Mouse (Mus musculus) right cerebral cortex, adult 2 months (tissue): ENCODE results near the gene Sys1.

Experiments
- DNase-seq, 2 experiments: peaks; one replicate each; pipeline ENCODE4 v3.0.0; 2021 to 2022; ENCODE audit warnings: low spot score in 2 of 2

Sys1 gene

GRCm38 (mm10) chr2:164434681-164435080 is 22.1 kb upstream of the Sys1 start:
- DNase-seq = no peak

- no peak for DNase-seq
Observed at GRCm38 (mm10) chr2:164435216-164436090, 21.3 kb upstream of the Sys1 start.

- peak in 1 of 2 experiments; percentile 18 for DNase-seq
Observed at GRCm38 (mm10) chr2:164436215-164436913, 20.4 kb upstream of the Sys1 start.

DNA sequence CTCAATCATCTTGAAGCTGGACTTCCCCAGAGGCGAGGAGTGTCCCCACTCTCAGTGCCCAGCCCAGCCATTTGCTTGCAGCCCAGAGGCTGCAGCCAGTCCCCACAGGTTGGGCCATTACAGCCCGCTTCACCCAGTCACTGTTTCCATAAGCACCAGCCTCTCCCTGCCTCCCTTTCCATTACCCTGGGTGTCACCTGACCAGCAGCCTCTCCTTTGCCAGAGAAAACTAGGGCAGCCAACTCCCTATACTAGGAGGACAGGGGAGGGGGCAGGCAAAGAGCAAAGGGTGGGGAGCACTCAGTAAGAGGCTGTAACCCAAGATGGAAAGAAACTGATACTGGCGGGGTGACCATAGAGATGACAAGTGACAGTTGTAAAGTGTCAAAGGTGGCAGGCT is 19.8 kb upstream of the Sys1 start:
- DNase-seq = no peak

GRCm38 (mm10) chr2:164437710-164438109 is 19.1 kb upstream of the Sys1 start:
- no peak for DNase-seq

DNA sequence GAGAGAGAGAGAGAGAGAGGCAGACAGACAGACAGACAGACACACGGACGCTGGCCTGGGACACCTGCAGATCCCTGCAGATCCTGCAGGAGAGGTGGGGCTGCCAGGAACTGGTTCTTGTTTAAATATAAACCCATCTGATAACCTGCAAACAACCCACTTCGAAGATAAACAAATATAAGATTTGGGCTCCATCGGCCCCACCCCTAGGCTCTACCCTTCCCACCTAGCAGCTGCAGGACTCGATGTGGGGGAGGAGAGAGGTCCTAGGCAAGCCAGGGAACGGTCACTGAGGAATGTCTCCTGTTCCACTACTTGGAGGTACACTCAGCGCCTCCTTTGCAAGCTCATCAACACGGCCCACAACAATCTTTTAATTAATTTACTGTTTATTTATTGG is 18.5 kb upstream of the Sys1 start:
- no peak for DNase-seq

GRCm38 (mm10) chr2:164439001-164439421 is 17.8 kb upstream of the Sys1 start:
- DNase-seq = peak in 1 of 2 experiments; percentile 25

GRCm38 (mm10) chr2:164440314-164440713 is 16.4 kb upstream of the Sys1 start:
- DNase-seq = no peak

DNA sequence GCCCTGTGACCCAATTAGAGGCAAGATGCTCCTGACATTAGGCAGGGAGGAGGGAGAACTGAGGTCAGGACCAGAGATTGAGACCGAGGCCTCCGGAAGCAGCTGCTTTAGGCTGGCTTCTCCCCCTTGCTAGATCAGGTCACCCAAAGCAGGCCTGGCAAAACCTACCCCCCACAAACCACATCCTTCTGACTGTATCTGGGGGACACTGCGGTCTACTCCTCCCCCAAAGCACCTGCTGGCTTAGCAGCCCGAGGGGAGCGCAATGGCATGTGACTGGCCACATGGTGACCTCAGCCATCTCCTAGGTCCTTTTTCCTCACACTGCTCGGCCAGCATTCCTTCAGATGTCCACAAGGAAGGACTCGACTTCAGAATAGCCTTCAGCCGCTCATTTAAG is 15.6 kb upstream of the Sys1 start:
- DNase-seq = no peak

- no peak for DNase-seq
Observed at GRCm38 (mm10) chr2:164441731-164442130, 15.0 kb upstream of the Sys1 start.

GRCm38 (mm10) chr2:164442315-164443050 is 14.3 kb upstream of the Sys1 start:
- no peak for DNase-seq

GRCm38 (mm10) chr2:164443051-164443437 is 13.7 kb upstream of the Sys1 start:
- DNase-seq = peak; percentile 57 to 76

DNA sequence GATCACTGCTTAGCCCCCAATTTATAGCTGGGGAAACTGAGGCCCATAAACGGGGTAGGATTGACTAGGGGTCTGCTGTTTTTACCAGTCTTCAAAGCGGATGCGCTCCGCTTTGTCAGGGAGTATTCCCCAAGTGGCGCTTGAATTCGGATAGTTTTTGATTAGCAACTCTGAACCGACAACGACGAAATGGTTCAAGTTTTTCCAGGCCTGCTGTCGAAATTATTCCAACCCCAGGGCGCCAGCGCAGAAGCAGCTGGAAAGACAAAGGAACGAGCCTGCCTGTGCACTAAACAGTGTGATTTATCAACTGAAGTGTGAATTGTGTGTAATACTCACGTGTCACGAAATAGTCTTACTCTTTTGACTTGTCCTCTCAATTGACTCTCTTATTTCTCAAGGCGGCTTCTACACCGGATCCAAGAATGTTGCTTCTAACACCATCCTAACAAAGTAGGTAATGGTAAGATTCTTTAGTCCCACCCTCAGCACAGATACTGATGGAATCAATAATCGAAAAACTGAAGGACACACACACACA is 13.2 kb upstream of the Sys1 start, which contains the start of gene Sdc4:
TSS of gene Sdc4 (minus strand) at position 428 of the 541 bp plus-strand sequence.
- no peak for DNase-seq

GRCm38 (mm10) chr2:164444701-164445100 is 12.1 kb upstream of the Sys1 start:
- DNase-seq = no peak

DNA sequence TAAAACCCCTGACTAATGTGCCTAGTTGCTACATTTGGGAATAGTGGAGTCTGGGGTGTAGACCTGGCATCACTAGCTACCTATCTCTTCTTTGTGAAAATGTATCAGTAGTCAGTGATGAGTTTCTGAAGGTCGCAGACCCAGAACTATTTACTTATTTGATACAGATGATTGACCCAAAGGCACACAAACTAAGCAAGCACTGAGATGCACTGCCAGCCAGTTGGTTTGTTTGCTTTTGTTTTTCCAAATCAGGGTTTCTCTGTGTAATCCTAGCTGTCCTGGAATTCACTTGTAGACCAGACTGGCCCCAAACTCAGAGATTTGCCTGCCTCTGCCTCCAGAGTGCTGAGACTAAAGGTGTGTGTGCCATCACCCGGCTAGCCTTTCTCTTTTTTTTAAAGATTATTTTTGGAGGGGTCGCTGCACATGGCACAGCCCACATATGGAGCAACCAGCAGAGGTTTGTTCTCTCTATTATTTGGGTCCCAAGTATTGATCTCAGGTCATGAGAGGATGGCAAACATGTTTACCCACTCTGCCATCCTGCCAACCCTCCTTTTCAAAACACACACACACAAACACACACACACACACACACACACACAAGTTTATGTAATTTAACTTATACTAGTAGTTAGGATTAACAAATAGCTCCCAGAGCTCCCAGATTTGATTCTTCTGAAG is 11.2 kb upstream of the Sys1 start:
- no peak for DNase-seq

DNA sequence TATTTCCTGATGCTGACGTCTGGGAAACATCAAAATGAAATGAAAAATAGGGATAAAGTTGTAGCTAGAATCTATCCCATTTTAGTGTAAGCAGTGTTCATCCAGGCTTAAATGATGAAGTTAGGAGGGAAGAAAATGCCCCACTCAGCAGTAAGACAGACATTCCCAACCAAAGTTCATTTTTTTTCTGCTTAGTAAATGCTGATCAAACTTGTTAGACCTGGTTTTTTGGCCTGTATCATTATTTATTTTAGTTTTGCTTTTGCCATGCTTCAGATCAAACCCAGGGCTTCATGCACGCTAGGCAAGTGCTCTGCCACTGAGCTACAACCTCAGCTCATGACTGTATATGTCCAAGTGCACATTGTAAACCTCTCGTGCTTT is 10.7 kb upstream of the Sys1 start:
- DNase-seq = no peak

GRCm38 (mm10) chr2:164448140-164448539 is 8.6 kb upstream of the Sys1 start:
- DNase-seq = no peak

DNA sequence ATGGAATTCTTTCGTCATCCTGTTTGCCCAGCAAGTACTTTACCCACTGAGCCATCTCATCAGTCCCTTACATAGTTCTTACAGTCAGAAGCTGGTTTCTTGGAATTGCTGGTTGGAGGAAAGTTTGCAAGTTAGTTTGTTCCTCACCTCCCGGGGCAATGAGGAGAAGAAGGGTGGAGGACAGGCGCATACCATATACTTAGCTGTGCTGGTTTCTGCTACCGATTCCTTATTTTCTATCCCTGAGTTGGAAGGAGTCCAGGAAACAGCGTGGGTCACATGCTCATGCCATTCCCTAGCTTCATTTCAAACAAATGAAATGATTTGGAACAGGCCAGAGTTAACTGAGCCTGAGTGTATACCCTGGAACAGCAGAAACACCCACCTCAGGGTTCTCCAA is 7.8 kb upstream of the Sys1 start:
- DNase-seq = no peak

DNA sequence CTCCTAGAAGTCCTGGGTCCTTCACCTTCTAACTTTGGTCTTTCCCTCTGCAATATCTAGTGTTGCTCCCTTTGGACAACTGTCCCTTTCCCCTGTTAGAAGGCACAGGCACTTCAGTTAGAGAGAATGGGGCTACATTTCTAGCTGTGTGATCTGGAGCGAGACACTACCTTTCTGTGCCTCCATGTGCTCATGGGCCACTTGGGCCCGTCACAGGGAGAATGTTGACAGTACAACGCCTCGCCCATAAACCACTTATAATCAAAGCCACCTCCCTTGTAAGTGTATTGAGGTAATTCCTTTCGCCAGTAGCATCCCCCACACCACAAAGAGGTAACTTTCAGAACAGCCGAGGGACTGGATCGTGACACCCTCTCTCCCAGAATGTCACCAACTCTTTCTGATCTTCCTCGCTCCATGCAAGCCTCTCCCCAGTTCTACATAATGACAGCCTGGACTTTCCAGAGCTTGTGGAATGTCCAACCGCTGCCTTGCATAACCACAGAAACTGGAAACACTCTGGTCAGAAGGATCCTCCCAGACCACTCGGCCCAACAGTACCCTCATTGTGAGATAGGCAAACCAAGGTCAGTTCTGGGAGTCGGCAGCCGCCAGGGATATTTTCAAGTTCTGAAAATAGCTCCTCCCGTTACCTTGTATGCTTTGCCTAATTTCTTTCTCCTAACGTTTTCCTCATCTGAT is 7.3 kb upstream of the Sys1 start:
- no peak for DNase-seq

- DNase-seq = no peak
Observed at GRCm38 (mm10) chr2:164452000-164452676, 4.6 kb upstream of the Sys1 start.
